Mouse (Mus musculus): ENCODE data around the gene Lancl2.

- TF ChIP-seq POLR2A (IDR thresholded peaks at IDR 0.05; ENCODE audit: borderline replicate concordance, insufficient read depth, low read length) (no peak), CTCF (IDR thresholded peaks at IDR 0.05; ENCODE audit: borderline replicate concordance, insufficient read depth, low read depth, low read length) (no peak)
Measured at GRCm38 (mm10) chr6:57744123-57744522, 41.8 kb downstream of the Lancl2 start.

Data from cerebellum, adult 2 months (tissue).